Mouse (Mus musculus) layer of hippocampus, adult 2 months (tissue): Measurements from ENCODE around the gene Rac2. TPM values are rescaled to one million over a fixed set of nuclear protein-coding genes. Genes with fewer than 3 reads are reported as not detected.
A peak's percentile ranks its signal among the peaks of the same experiment; 100 is the strongest.

Experiments used
- DNase-seq, 2 experiments: peaks; one replicate each; pipeline ENCODE4 v3.0.0; 2022; ENCODE audit warnings: low spot score in 2 of 2
- H3K27ac ChIP-seq: fragments of 200-600 bp; 2 replicates; pipeline ENCODE4 v1.8.1; 2022
- H3K4me3 ChIP-seq: fragments of 200-600 bp; 2 replicates; pipeline ENCODE4 v1.8.1; 2022; ENCODE audit warnings: mild to moderate bottlenecking
- CTCF ChIP-seq: fragments of 200-600 bp; conservative IDR thresholded peaks from 2 replicates; pipeline ENCODE4 v1.8.1; 2022; ENCODE audit warnings: antibody characterized with exemption, mild to moderate bottlenecking, moderate library complexity
- total RNA-seq, 2 experiments: library from RNA; stranded (reverse); gene quantifications; 2 replicates each; pipeline ENCODE4 v1.2.3; 2021

Gene Rac2
- total RNA-seq, 2 experiments from 2014 or later: 2.2 to 3.7 TPM

GRCm38 (mm10) chr15:78583352-78583751 is 10.8 kb upstream of the Rac2 start:
- no peak for TF ChIP-seq CTCF

DNA sequence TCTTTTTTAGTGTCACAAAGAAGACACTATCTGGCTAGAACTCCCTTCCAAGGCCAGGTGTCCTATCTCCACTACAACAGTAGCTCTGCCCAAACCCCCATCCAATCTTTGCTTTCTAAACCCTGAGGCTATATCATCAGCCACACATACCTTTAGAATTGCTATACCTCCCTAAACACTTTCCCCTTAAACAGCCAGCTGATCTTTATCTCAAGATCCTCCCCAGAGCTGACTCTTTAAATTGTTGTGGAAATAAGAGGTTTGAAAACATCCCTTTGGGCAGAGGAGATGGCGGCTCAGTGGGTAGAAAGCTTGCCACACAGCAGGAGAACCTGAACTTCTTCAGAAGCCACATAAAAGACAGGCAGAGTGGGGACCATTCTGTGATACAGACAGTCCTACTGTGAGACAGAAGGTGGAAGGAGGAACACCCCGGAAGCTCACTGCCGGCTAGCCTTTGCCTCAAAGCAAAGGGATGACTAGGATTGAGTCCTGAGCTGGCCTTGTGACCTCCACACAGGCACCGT is 3.8 kb upstream of the Rac2 start:
- TF ChIP-seq CTCF: no peak
- DNase-seq: no peak
- Histone ChIP-seq H3K27ac (no peak overlapping the region), H3K4me3 (no peak overlapping the region)

More at GRCm38 (mm10) chr15:78583352-78583751, 10.8 kb upstream of the Rac2 start:
- Histone ChIP-seq H3K27ac (no peak overlapping the region), H3K4me3 (no peak overlapping the region)
- DNase-seq: no peak

- Histone ChIP-seq H3K27ac (no peak overlapping the region), H3K4me3 (no peak overlapping the region)
- no peak for DNase-seq
- TF ChIP-seq CTCF: no peak
Measured at GRCm38 (mm10) chr15:78572270-78572600, 348 bp downstream of the Rac2 start.

GRCm38 (mm10) chr15:78571554-78572269 is 871 bp downstream of the Rac2 start:
- Histone ChIP-seq H3K4me3 (no peak overlapping the region), H3K27ac (no peak overlapping the region)
- no peak for DNase-seq
- TF ChIP-seq CTCF: no peak

GRCm38 (mm10) chr15:78570170-78570569 is 2.4 kb downstream of the Rac2 start:
- TF ChIP-seq CTCF: no peak
- Histone ChIP-seq H3K27ac (no peak overlapping the region), H3K4me3 (no peak overlapping the region)
- DNase-seq: no peak

DNA sequence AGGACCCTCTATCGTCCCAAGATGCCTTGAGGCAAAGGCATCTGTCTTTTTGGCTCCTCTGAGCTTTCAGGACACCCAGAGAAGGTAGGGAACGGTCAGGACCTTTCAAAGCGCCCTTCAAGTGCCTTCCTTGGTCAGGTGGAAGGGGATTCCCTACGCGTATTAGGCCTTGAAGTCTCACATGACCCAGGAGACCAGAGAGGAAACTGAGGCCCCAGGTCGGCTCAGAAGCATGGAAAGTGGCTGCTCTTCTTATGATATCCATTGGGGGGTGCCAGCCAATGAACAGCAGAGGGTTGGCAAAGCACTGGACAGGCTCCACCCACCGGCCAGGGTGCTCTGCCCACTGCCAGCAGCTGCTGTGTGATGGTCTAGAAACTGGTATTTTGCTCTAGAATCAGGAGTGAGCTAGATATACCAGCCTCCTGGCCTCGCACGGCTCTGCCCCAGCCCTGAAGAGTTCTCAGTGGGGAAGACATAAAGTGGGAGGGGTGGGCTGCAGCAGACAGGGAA is 4.9 kb downstream of the Rac2 start:
- H3K27ac ChIP-seq: no peak overlapping the region
- DNase-seq: no peak
- no peak overlapping the region for H3K4me3 ChIP-seq
- TF ChIP-seq CTCF: peak; percentile 34

- no peak for TF ChIP-seq CTCF
- no peak for DNase-seq
- no peak overlapping the region for H3K27ac ChIP-seq
- H3K4me3 ChIP-seq: no peak overlapping the region
Measured at GRCm38 (mm10) chr15:78564764-78565435, 7.7 kb downstream of the Rac2 start.

- Histone ChIP-seq H3K27ac (no peak overlapping the region), H3K4me3 (no peak overlapping the region)
- DNase-seq: no peak
- TF ChIP-seq CTCF: no peak
Measured at GRCm38 (mm10) chr15:78563937-78564336, 8.6 kb downstream of the Rac2 start.

DNA sequence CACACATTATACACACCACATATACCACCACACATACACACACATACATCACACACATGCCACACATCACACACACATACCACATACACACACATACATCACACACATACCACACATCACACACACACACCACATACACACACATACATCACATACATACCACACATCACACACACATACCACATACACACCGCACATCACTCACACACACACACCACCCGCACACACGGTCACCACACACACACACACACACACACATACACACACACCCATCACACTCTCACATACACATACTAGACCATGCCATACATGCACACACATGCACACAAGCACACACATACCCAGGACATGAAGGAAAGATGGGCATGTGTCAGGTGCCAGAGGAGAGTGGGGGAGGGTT is 9.2 kb downstream of the Rac2 start:
- no peak overlapping the region for H3K4me3 ChIP-seq

GRCm38 (mm10) chr15:78559141-78559979 is 13.2 kb downstream of the Rac2 start:
- no peak overlapping the region for H3K27ac ChIP-seq
- no peak overlapping the region for H3K4me3 ChIP-seq

More for the DNA sequence above, 9.2 kb downstream of the Rac2 start:
- no peak for DNase-seq
- no peak overlapping the region for H3K27ac ChIP-seq
- no peak for TF ChIP-seq CTCF

DNA sequence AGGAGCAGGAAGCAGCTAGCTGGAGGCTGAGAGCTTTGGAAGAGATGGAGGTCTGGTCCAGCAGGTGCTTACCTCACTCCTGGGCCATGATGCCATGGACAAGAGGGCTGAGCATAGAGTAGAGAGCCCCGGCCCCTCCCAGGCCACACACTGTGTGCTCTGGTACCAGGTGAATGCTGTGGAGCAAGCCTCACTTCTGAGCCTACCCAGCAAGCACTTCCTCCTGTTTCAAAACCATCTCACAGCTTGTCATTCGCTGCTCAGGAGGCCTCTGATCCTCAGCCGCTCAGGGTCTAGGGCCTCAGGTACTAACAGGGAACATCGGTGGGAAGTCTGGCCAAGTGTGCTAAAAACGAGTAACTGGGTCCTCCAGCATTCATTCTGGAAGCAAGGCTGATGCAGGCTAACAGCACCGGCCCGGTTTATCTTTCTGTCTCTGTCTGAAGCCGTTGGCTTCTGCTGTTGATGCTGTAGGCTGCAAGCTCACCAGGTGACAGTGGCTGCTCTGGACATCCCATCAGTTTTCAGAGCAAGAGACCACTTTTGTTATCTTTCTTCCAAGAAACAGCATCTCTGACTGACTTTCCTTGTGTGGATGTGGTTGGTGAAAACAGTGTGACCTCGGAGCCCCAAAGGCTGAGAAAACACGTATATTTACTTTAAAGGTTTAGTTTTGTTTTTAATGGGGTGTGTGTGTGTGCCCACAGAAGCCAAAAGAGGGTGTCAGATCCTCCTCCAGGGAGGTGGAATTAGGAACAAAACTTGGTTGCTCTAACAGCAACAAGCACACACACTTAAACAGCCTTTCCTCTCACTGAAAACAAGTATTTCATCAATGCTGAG is 14.7 kb downstream of the Rac2 start:
- no peak overlapping the region for H3K27ac ChIP-seq
- TF ChIP-seq CTCF: no peak
- DNase-seq: no peak
- H3K4me3 ChIP-seq: no peak overlapping the region

More at GRCm38 (mm10) chr15:78559141-78559979, 13.2 kb downstream of the Rac2 start:
- no peak for DNase-seq
- TF ChIP-seq CTCF: no peak
